Mouse (Mus musculus) left cerebral cortex, postnatal 14 days (tissue): Measurements from ENCODE around the gene Gmds. TPM values are rescaled to one million over a fixed set of nuclear protein-coding genes. Genes with fewer than 3 reads are reported as not detected.

ENCODE experiments used
- DNase-seq, 2 experiments: peaks; one replicate each; pipeline ENCODE4 v3.0.0; 2021 to 2022; ENCODE audit warnings: low spot score in 2 of 2, mixed read lengths in 1 of 2
- intact Hi-C: fragments of 180-260 bp; cut with DNase I; formaldehyde crosslinking; loops from one replicate; pipeline ENCODE4 v1.15.1; 2025
- total RNA-seq, 2 experiments: library from RNA; stranded (reverse); gene quantifications; 2 replicates each; pipeline ENCODE4 v1.2.3; 2021

Gene Gmds
- total RNA-seq, 2 experiments from 2014 or later: 12.8 to 14.0 TPM

GRCm38 (mm10) chr13:31835802-31836201 is 502.7 kb downstream of the Gmds start:
- intact Hi-C loops: no loop called here
- DNase-seq: no peak

GRCm38 (mm10) chr13:31830332-31830731 is 508.2 kb downstream of the Gmds start:
- DNase-seq: no peak
- intact Hi-C loops: no loop called here

- intact Hi-C loops: no loop called here
- DNase-seq: no peak
Observed at GRCm38 (mm10) chr13:31828446-31828845, 510.1 kb downstream of the Gmds start.

GRCm38 (mm10) chr13:31827820-31828332 is 510.7 kb downstream of the Gmds start:
- intact Hi-C loops: no loop called here
- DNase-seq: no peak

GRCm38 (mm10) chr13:31827160-31827559 is 511.4 kb downstream of the Gmds start:
- intact Hi-C loops: no loop called here
- no peak for DNase-seq

GRCm38 (mm10) chr13:31825180-31825579 is 513.4 kb downstream of the Gmds start:
- intact Hi-C loops: no loop called here
- DNase-seq: no peak

- intact Hi-C loops: no loop called here
- no peak for DNase-seq
Observed at GRCm38 (mm10) chr13:31823316-31823715, 515.2 kb downstream of the Gmds start.

GRCm38 (mm10) chr13:31821050-31821449 is 517.5 kb downstream of the Gmds start:
- DNase-seq: no peak
- intact Hi-C loops: no loop called here

- no peak for DNase-seq
- intact Hi-C loops: no loop called here
Observed at GRCm38 (mm10) chr13:31820587-31821017, 517.9 kb downstream of the Gmds start.

GRCm38 (mm10) chr13:31819664-31820405 is 518.7 kb downstream of the Gmds start:
- no peak for DNase-seq
- intact Hi-C loops: no loop called here

- no peak for DNase-seq
Observed at GRCm38 (mm10) chr13:31818337-31818736, 520.2 kb downstream of the Gmds start.

GRCm38 (mm10) chr13:31815383-31816003 is 523.0 kb downstream of the Gmds start:
- no peak for DNase-seq
- intact Hi-C loops: no loop called here

More at GRCm38 (mm10) chr13:31818337-31818736, 520.2 kb downstream of the Gmds start:
- intact Hi-C loops: no loop called here

- intact Hi-C loops: no loop called here
Observed at GRCm38 (mm10) chr13:31812701-31813100, 525.8 kb downstream of the Gmds start.

GRCm38 (mm10) chr13:31811542-31812021 is 527.0 kb downstream of the Gmds start:
- intact Hi-C loops: no loop called here
- DNase-seq: no peak

More at GRCm38 (mm10) chr13:31812701-31813100, 525.8 kb downstream of the Gmds start:
- DNase-seq: no peak

GRCm38 (mm10) chr13:31810693-31811541 is 527.6 kb downstream of the Gmds start:
- intact Hi-C loops: no loop called here
- DNase-seq: no peak

- DNase-seq: no peak
- intact Hi-C loops: no loop called here
Observed at GRCm38 (mm10) chr13:31810375-31810692, 528.2 kb downstream of the Gmds start.

- intact Hi-C loops: loop anchor here (5.0 kb wide), 1 partner anchor 182 kb away; the partner anchor contains the start of gene Foxf2
- no peak for DNase-seq
Observed at GRCm38 (mm10) chr13:31809701-31810100, 528.8 kb downstream of the Gmds start.

GRCm38 (mm10) chr13:31808804-31809420 is 529.6 kb downstream of the Gmds start:
- intact Hi-C loops: loop anchor here (5.0 kb wide), 1 partner anchor 182 kb away; the partner anchor contains the start of gene Foxf2
- no peak for DNase-seq

- intact Hi-C loops: loop anchor here (5.0 kb wide), 1 partner anchor 181 kb away; the partner anchor contains the start of gene Foxf2
- DNase-seq: no peak
Observed at GRCm38 (mm10) chr13:31808116-31808803, 530.3 kb downstream of the Gmds start.
